ENCODE assay signal across 7 mouse cellular contexts in the genomic region with DNA sequence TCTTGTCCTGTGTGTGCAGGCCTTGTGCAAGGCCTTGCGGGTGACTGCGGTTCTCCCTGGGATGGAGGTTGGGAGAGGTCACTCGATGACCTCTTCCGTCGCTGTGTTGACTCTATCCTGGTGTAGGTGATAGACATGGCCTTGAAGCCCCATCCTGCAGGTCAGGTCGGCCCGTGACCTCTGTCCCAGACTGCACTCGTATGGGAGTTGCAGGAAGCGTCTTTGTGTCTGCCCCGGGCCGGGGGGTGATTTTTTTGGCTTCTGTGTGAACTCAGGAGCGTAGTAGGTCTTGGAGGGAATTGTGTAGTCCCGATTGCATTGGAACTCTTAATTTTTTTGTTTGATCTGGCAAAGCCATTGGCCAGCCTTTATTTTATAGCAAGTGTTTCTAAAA. TPM values are rescaled to one million over a fixed set of nuclear protein-coding genes. Genes with fewer than 3 reads are reported as not detected.
DNase-seq lines count a peak whose midpoint lies in the region; ATAC-seq and TF ChIP-seq lines count a peak whose summit lies in the region.

No protein-coding gene starts in this region.

- peak overlapping the region; percentile 89 for H3K9ac ChIP-seq in limb, embryonic 15.5 days
- peak overlapping the region; percentile 95 for H3K9ac ChIP-seq in stomach, embryonic 16.5 days (ENCODE audit: low read length)

- no peaks in the 10 kb centered on the region for H3K27me3 ChIP-seq in testis, adult 2 months (ENCODE audit: control insufficient read depth, insufficient read depth, low read length)
- H3K27me3 ChIP-seq in forebrain, embryonic 10.5 days (ENCODE audit: poor library complexity, severe bottlenecking) = no peaks in the 10 kb centered on the region
- no peaks in the 10 kb centered on the region for H3K27me3 ChIP-seq in limb, embryonic 15.5 days
- H3K27me3 ChIP-seq in stomach, embryonic 16.5 days (ENCODE audit: control insufficient read depth, insufficient read depth, low read length) = no peaks in the 10 kb centered on the region

- 0 out of 2 replicates have a peak, but pooled peaks have one; percentile 1 for ATAC-seq in limb, embryonic 15.5 days (ENCODE audit: insufficient number of reproducible peaks, low FRiP score, low TSS enrichment, low read depth)
- no peak for ATAC-seq in stomach, embryonic 16.5 days (ENCODE audit: insufficient read depth, low FRiP score)

- TF ChIP-seq POLR2A in testis, adult 2 months (IDR thresholded peaks at IDR 0.05; ENCODE audit: control insufficient read depth, low read depth, low read length) = no peak

- no peaks in the 10 kb centered on the region for H3K36me3 ChIP-seq in testis, adult 2 months (ENCODE audit: control insufficient read depth, insufficient read depth, low read length)
- H3K36me3 ChIP-seq in forebrain, embryonic 10.5 days (replicated peaks) = peaks cover 10% of the 10 kb centered on the region; the same call in 1 of the 2 replicates
- no peaks in the 10 kb centered on the region for H3K36me3 ChIP-seq in limb, embryonic 15.5 days
- H3K36me3 ChIP-seq in stomach, embryonic 16.5 days (ENCODE audit: control insufficient read depth, insufficient read depth, low read length) = no peaks in the 10 kb centered on the region

- H3K4me2 ChIP-seq in limb, embryonic 15.5 days = peak overlapping the region; percentile 85
- H3K4me2 ChIP-seq in stomach, embryonic 16.5 days (ENCODE audit: low read depth, low read length) = peak overlapping the region; percentile 92

- H3K27ac ChIP-seq in testis, adult 2 months (ENCODE audit: control insufficient read depth, insufficient read depth, low read depth, low read length) = peak overlapping the region; percentile 84
- H3K27ac ChIP-seq in forebrain, embryonic 10.5 days = peak overlapping the region; percentile 93
- H3K27ac ChIP-seq in limb, embryonic 15.5 days = peak overlapping the region; percentile 88
- H3K27ac ChIP-seq in stomach, embryonic 16.5 days (ENCODE audit: low read length) = peak overlapping the region; percentile 93

- peak overlapping the region; percentile 92 for H3K4me3 ChIP-seq in testis, adult 2 months (ENCODE audit: control insufficient read depth, low read depth, low read length)
- peak overlapping the region; percentile 63 for H3K4me3 ChIP-seq in forebrain, embryonic 10.5 days
- peak overlapping the region; percentile 83 for H3K4me3 ChIP-seq in limb, embryonic 15.5 days
- peak overlapping the region; percentile 96 for H3K4me3 ChIP-seq in stomach, embryonic 16.5 days (replicated peaks; ENCODE audit: low read length)

- no peaks in the 10 kb centered on the region for H3K9me3 ChIP-seq in forebrain, embryonic 10.5 days
- H3K9me3 ChIP-seq in limb, embryonic 15.5 days = no peaks in the 10 kb centered on the region
- H3K9me3 ChIP-seq in stomach, embryonic 16.5 days (replicated peaks; ENCODE audit: control insufficient read depth, low read length) = no peaks in the 10 kb centered on the region

- TF ChIP-seq CTCF in testis, adult 2 months (IDR thresholded peaks at IDR 0.05; ENCODE audit: control insufficient read depth, insufficient read depth, insufficient replicate concordance, low read depth, low read length) = no peak

- WGBS in forebrain, embryonic 10.5 days = 10% methylated on average over 13 of the region's 13 CpGs
- WGBS in limb, embryonic 15.5 days = 6% methylated on average over 13 of the region's 13 CpGs
- 6% methylated on average over 13 of the region's 13 CpGs for WGBS in stomach, embryonic 16.5 days

- DNase-seq in testis, postnatal 10 days (ENCODE audit: low spot score) = no peak
- no peak for DNase-seq in forebrain, embryonic 10.5 days (ENCODE audit: extremely low spot score, low spot score)
- no peak for DNase-seq in layer of hippocampus, adult 8-10 months (ENCODE audit: low spot score in 2 of 2)
- DNase-seq in cerebellum, adult 11 months = no peak

- 0 out of 2 replicates have a peak, but pooled peaks cover 2% of the 10 kb centered on the region for H3K4me1 ChIP-seq in testis, adult 2 months (ENCODE audit: control insufficient read depth, insufficient read depth, low read length)
- H3K4me1 ChIP-seq in forebrain, embryonic 10.5 days = peaks cover 60% of the 10 kb centered on the region
- peaks cover 49% of the 10 kb centered on the region for H3K4me1 ChIP-seq in limb, embryonic 15.5 days
- H3K4me1 ChIP-seq in stomach, embryonic 16.5 days (ENCODE audit: control insufficient read depth, insufficient read depth, low read length) = peaks cover 43% of the 10 kb centered on the region

RNA-seq across cellular contexts. Expression of gene Psap, which starts 0.6 kb away (rescaled TPM):
- 235 and 280 TPM in 2 replicates for polyA plus RNA-seq in testis, adult 2 months (2012; rRNA removed)
- polyA plus RNA-seq in forebrain, embryonic 10.5 days (2016; fragmentation: Nextera tagmentation; extraction: Ambion mirVana) = 51.8 and 68.7 TPM in 2 replicates
- polyA plus RNA-seq in limb, embryonic 15.5 days (2015; fragmentation: Nextera tagmentation; extraction: Ambion mirVana) = 177 and 226 TPM in 2 replicates
- polyA plus RNA-seq in stomach, embryonic 16.5 days (2015; fragmentation: Nextera tagmentation; extraction: Ambion mirVana) = 194 and 198 TPM in 2 replicates
- total RNA-seq in layer of hippocampus, adult 8-10 months (2022) = 1,000 to 10,000 TPM; 1,389 to 1,663 (median 1,484) TPM

RNA-seq across cellular contexts. Expression of gene Chst3, which starts 58.9 kb away (rescaled TPM):
- 0.34 and 0.52 TPM in 2 replicates for polyA plus RNA-seq in testis, adult 2 months (2012; rRNA removed)
- polyA plus RNA-seq in forebrain, embryonic 10.5 days (2016; fragmentation: Nextera tagmentation; extraction: Ambion mirVana) = 2.1 and 2.4 TPM in 2 replicates
- 2.7 and 3.0 TPM in 2 replicates for polyA plus RNA-seq in limb, embryonic 15.5 days (2015; fragmentation: Nextera tagmentation; extraction: Ambion mirVana)
- 2.0 and 2.1 TPM in 2 replicates for polyA plus RNA-seq in stomach, embryonic 16.5 days (2015; fragmentation: Nextera tagmentation; extraction: Ambion mirVana)
- total RNA-seq in layer of hippocampus, adult 8-10 months (2022) = 1 to 10 TPM; 1.3 to 2.5 (median 1.8) TPM
